Mouse (Mus musculus): ENCODE results near the gene Lmntd1. TPM values are rescaled to one million over a fixed set of nuclear protein-coding genes. Genes with fewer than 3 reads are reported as not detected.

The Lmntd1 gene
- polyA plus RNA-seq, 1 experiment from 2014 or later, result not detected

- no peak for ATAC-seq
- H3K27ac ChIP-seq, result no peak overlapping the region
- H3K9ac ChIP-seq, result no peak overlapping the region
- no peaks in the 10 kb centered on the region for H3K9me3 ChIP-seq (replicated peaks)
- H3K4me2 ChIP-seq, result no peak overlapping the region
- 73% methylated on average over 11 of the region's 11 CpGs for WGBS (ENCODE audit: insufficient replicate concordance)
- H3K27me3 ChIP-seq (replicated peaks), result no peaks in the 10 kb centered on the region; the same call in 1 of the 2 replicates
- H3K36me3 ChIP-seq, result no peaks in the 10 kb centered on the region
- H3K4me1 ChIP-seq, result no peaks in the 10 kb centered on the region
- H3K4me3 ChIP-seq, result no peak overlapping the region
These were observed 142.4 kb downstream of the Lmntd1 start for GRCm38 (mm10) chr6:145471638-145472247.

- ATAC-seq, result no peak
- Histone ChIP-seq H3K9ac (no peak overlapping the region), H3K4me2 (no peak overlapping the region), H3K9me3 (replicated peaks) (no peaks in the 10 kb centered on the region), H3K4me1 (no peaks in the 10 kb centered on the region), H3K27ac (no peak overlapping the region), H3K4me3 (no peak overlapping the region), H3K36me3 (no peaks in the 10 kb centered on the region), H3K27me3 (replicated peaks) (no peaks in the 10 kb centered on the region; the same call in 1 of the 2 replicates)
- 62% methylated on average over 8 of the region's 8 CpGs for WGBS (ENCODE audit: insufficient replicate concordance)
These were observed 144.7 kb downstream of the Lmntd1 start for GRCm38 (mm10) chr6:145469260-145469943.

- no peak overlapping the region for H3K4me2 ChIP-seq
- H3K36me3 ChIP-seq, result no peaks in the 10 kb centered on the region
- no peak overlapping the region for H3K9ac ChIP-seq
- no peak overlapping the region for H3K27ac ChIP-seq
- H3K4me3 ChIP-seq, result no peak overlapping the region
- no peaks in the 10 kb centered on the region for H3K4me1 ChIP-seq
- no peaks in the 10 kb centered on the region for H3K9me3 ChIP-seq (replicated peaks)
- WGBS (ENCODE audit: insufficient replicate concordance), result 55% methylated on average over 4 of the region's 4 CpGs
- no peak for ATAC-seq
- no peaks in the 10 kb centered on the region for H3K27me3 ChIP-seq (replicated peaks)
These were observed 150.1 kb downstream of the Lmntd1 start for GRCm38 (mm10) chr6:145464027-145464426.

- ATAC-seq, result no peak
- H3K4me2 ChIP-seq, result no peak overlapping the region
- H3K9me3 ChIP-seq (replicated peaks), result no peaks in the 10 kb centered on the region
- no peak overlapping the region for H3K4me3 ChIP-seq
- WGBS (ENCODE audit: insufficient replicate concordance), result 60% methylated on average over 12 of the region's 12 CpGs
- H3K4me1 ChIP-seq, result no peaks in the 10 kb centered on the region
- no peaks in the 10 kb centered on the region for H3K27me3 ChIP-seq (replicated peaks)
- no peaks in the 10 kb centered on the region for H3K36me3 ChIP-seq
- no peak overlapping the region for H3K27ac ChIP-seq
- no peak overlapping the region for H3K9ac ChIP-seq
These were observed 151.4 kb downstream of the Lmntd1 start for GRCm38 (mm10) chr6:145462677-145463245.

GRCm38 (mm10) chr6:145457066-145457465, 157.1 kb downstream of the Lmntd1 start:
- H3K36me3 ChIP-seq, result no peaks in the 10 kb centered on the region
- ATAC-seq, result no peak

GRCm38 (mm10) chr6:145450628-145451403, 163.3 kb downstream of the Lmntd1 start:
- no peaks in the 10 kb centered on the region for H3K36me3 ChIP-seq
- no peak overlapping the region for H3K27ac ChIP-seq
- no peaks in the 10 kb centered on the region for H3K9me3 ChIP-seq (replicated peaks)
- H3K4me2 ChIP-seq, result no peak overlapping the region
- H3K27me3 ChIP-seq (replicated peaks), result no peaks in the 10 kb centered on the region
- WGBS (ENCODE audit: insufficient replicate concordance), result 62% methylated on average over 15 of the region's 15 CpGs
- no peak overlapping the region for H3K4me3 ChIP-seq
- H3K4me1 ChIP-seq, result no peaks in the 10 kb centered on the region
- no peak overlapping the region for H3K9ac ChIP-seq
- ATAC-seq, result no peak

More at GRCm38 (mm10) chr6:145457066-145457465, 157.1 kb downstream of the Lmntd1 start:
- no peak overlapping the region for H3K27ac ChIP-seq
- H3K9me3 ChIP-seq (replicated peaks), result no peaks in the 10 kb centered on the region
- WGBS (ENCODE audit: insufficient replicate concordance), result 71% methylated on average over 15 of the region's 15 CpGs
- H3K27me3 ChIP-seq (replicated peaks), result no peaks in the 10 kb centered on the region
- H3K9ac ChIP-seq, result no peak overlapping the region
- H3K4me2 ChIP-seq, result no peak overlapping the region
- H3K4me3 ChIP-seq, result no peak overlapping the region
- H3K4me1 ChIP-seq, result no peaks in the 10 kb centered on the region

GRCm38 (mm10) chr6:145448361-145448760, 165.8 kb downstream of the Lmntd1 start:
- no peak for ATAC-seq
- Histone ChIP-seq H3K36me3 (no peaks in the 10 kb centered on the region), H3K9ac (no peak overlapping the region), H3K4me1 (no peaks in the 10 kb centered on the region), H3K4me2 (no peak overlapping the region), H3K27ac (no peak overlapping the region), H3K9me3 (replicated peaks) (no peaks in the 10 kb centered on the region), H3K27me3 (replicated peaks) (no peaks in the 10 kb centered on the region), H3K4me3 (no peak overlapping the region)
- WGBS (ENCODE audit: insufficient replicate concordance), result 49% methylated on average over 2 of the region's 2 CpGs

GRCm38 (mm10) chr6:145445811-145446500, 168.2 kb downstream of the Lmntd1 start:
- Histone ChIP-seq H3K36me3 (no peaks in the 10 kb centered on the region), H3K9ac (no peak overlapping the region), H3K27me3 (replicated peaks) (no peaks in the 10 kb centered on the region), H3K4me3 (no peak overlapping the region), H3K4me1 (no peaks in the 10 kb centered on the region), H3K27ac (no peak overlapping the region), H3K4me2 (no peak overlapping the region), H3K9me3 (replicated peaks) (no peaks in the 10 kb centered on the region)
- WGBS (ENCODE audit: insufficient replicate concordance), result 62% methylated on average over 8 of the region's 8 CpGs
- no peak for ATAC-seq

GRCm38 (mm10) chr6:145445380-145445779, 168.7 kb downstream of the Lmntd1 start:
- no peaks in the 10 kb centered on the region for H3K27me3 ChIP-seq (replicated peaks)
- H3K27ac ChIP-seq, result no peak overlapping the region
- WGBS (ENCODE audit: insufficient replicate concordance), result 77% methylated on average over 4 of the region's 4 CpGs
- H3K9me3 ChIP-seq (replicated peaks), result no peaks in the 10 kb centered on the region
- H3K36me3 ChIP-seq, result no peaks in the 10 kb centered on the region
- no peak for ATAC-seq
- no peaks in the 10 kb centered on the region for H3K4me1 ChIP-seq
- no peak overlapping the region for H3K9ac ChIP-seq
- no peak overlapping the region for H3K4me2 ChIP-seq
- H3K4me3 ChIP-seq, result no peak overlapping the region

- no peak overlapping the region for H3K27ac ChIP-seq
- H3K27me3 ChIP-seq (replicated peaks), result no peaks in the 10 kb centered on the region
- no peak for ATAC-seq
- H3K4me3 ChIP-seq, result no peak overlapping the region
- H3K9ac ChIP-seq, result no peak overlapping the region
- no peaks in the 10 kb centered on the region for H3K4me1 ChIP-seq
- no peak overlapping the region for H3K4me2 ChIP-seq
- WGBS (ENCODE audit: insufficient replicate concordance), result 49% methylated on average over 13 of the region's 13 CpGs
- H3K9me3 ChIP-seq (replicated peaks), result no peaks in the 10 kb centered on the region
- H3K36me3 ChIP-seq, result no peaks in the 10 kb centered on the region
These were observed 171.3 kb downstream of the Lmntd1 start for GRCm38 (mm10) chr6:145442786-145443185.

GRCm38 (mm10) chr6:145441416-145442110, 172.6 kb downstream of the Lmntd1 start:
- Histone ChIP-seq H3K27me3 (replicated peaks) (no peaks in the 10 kb centered on the region), H3K27ac (no peak overlapping the region), H3K36me3 (no peaks in the 10 kb centered on the region), H3K9me3 (replicated peaks) (no peaks in the 10 kb centered on the region), H3K4me2 (no peak overlapping the region), H3K4me3 (no peak overlapping the region), H3K9ac (no peak overlapping the region), H3K4me1 (no peaks in the 10 kb centered on the region)
- 69% methylated on average over 18 of the region's 18 CpGs for WGBS (ENCODE audit: insufficient replicate concordance)
- ATAC-seq, result no peak
